Mouse (Mus musculus): ENCODE results near the gene Foxp4. TPM values are rescaled to one million over a fixed set of nuclear protein-coding genes. Genes with fewer than 3 reads are reported as not detected.

Gene Foxp4
- total RNA-seq, 2 experiments from 2014 or later: 44.1 to 55.9 TPM

- intact Hi-C loops (cut with DNase I): no loop called here
- no peak for DNase-seq (ENCODE audit: low spot score in 2 of 2)
Observed at GRCm38 (mm10) chr17:47903846-47904680, 20.4 kb downstream of the Foxp4 start.

- DNase-seq (ENCODE audit: low spot score in 2 of 2): no peak
- intact Hi-C loops (cut with DNase I): no loop called here
Observed at GRCm38 (mm10) chr17:47901782-47902181, 22.7 kb downstream of the Foxp4 start.

DNA sequence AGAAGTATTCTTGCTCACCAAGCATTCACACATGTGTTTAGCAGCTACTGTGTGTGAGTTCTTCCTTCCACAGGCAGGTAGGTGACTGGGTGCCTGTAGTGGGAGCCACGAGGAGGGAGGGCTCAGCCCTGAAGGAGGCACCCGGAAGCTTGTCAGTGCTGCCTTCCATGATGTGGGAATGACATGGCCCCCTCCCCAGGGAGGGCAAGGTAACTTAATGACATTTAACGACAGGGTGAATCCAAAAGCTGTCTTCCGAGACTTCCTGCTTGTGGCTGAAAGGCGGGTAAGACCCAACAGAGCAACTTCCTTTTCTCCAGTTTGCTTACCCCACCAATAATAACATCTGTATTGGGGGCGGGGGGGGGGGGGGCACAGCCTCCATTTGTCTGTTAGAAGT, 23.7 kb downstream of the Foxp4 start:
- intact Hi-C loops (cut with DNase I): no loop called here
- DNase-seq (ENCODE audit: low spot score in 2 of 2): no peak

GRCm38 (mm10) chr17:47899156-47899555, 25.3 kb downstream of the Foxp4 start:
- DNase-seq (ENCODE audit: low spot score in 2 of 2): no peak
- intact Hi-C loops (cut with DNase I): no loop called here

- intact Hi-C loops (cut with DNase I): no loop called here
- no peak for DNase-seq (ENCODE audit: low spot score in 2 of 2)
Observed at GRCm38 (mm10) chr17:47897956-47898752, 26.3 kb downstream of the Foxp4 start.

GRCm38 (mm10) chr17:47889727-47890126, 34.7 kb downstream of the Foxp4 start:
- intact Hi-C loops (cut with DNase I): no loop called here

GRCm38 (mm10) chr17:47889267-47889666, 35.2 kb downstream of the Foxp4 start:
- intact Hi-C loops (cut with DNase I): no loop called here

More at GRCm38 (mm10) chr17:47889727-47890126, 34.7 kb downstream of the Foxp4 start:
- DNase-seq (ENCODE audit: low spot score in 2 of 2): no peak

DNA sequence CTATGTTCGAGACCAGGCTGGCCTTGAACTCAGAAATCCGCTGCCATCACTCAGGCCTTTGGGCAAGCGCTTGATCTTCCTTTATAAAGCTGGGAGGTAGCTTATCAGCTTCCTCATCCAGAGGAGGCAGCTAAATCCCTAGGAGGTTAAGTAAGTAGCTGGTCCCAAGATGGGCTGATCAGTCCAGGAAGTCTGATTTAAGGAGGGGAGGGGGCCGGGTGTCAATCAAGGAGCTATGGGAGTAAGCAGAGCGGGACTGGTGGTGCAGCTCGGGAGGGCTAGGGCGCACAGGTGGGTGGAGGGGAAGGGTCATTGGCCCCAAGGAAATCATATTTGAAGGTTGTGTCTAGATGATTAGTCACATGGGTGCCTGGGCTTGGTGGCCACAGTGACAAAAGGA, 35.8 kb downstream of the Foxp4 start:
- intact Hi-C loops (cut with DNase I): no loop called here
- DNase-seq (ENCODE audit: low spot score in 2 of 2): no peak

More at GRCm38 (mm10) chr17:47889267-47889666, 35.2 kb downstream of the Foxp4 start:
- no peak for DNase-seq (ENCODE audit: low spot score in 2 of 2)

DNA sequence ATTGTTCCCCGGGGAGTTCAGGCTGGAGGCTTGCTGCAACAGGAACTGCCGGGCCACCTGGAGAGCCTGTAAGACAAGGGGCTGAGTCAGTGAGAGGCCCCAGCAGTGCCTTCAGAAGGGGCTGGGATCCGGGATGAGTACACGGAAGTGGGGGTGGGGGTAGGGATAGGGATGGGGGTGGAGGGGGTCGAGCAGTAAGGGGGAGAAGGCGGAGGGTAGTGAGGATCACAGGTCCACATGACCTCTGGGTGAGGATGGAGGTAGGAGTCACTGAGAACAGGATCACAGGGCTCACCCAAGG, 36.3 kb downstream of the Foxp4 start:
- no peak for DNase-seq (ENCODE audit: low spot score in 2 of 2)
- intact Hi-C loops (cut with DNase I): no loop called here

DNA sequence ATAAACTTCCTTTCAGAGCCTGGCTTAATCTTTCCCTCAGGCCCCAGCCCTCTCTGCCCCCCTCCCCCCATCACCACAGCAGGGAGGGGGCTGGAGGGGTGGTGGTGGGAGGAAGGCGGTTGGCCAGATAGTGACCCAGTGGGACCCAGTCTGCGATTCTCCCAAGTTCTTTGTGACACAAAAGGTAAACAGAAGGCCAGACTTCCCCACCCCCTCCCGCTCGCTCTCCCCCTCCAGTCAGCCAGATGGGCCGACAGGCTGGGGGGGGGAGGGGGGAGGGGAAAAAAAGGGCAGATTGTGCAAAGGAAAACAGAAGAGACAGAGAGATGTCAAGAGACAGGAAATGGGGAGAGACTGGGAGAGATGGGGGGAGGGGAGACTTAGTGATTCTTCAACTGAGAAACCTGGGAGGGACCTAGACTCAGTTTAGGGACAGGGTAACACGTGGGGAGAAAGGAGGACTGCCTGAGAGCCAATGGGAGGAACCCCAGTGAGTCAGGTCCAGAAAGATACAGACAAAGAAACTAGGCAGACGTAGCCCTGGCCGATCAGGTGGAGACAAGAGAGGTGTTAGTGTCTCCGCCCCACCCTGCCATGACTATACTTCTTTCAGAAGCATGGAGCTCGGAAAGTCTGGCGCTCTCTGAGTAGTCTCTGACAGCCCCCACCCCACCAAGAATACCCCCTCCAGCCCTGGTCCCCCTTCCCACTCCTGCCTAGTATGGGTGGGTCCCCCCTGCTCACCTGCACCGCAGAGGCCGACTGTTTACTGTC, 36.9 kb downstream of the Foxp4 start:
- DNase-seq (ENCODE audit: low spot score in 2 of 2): no peak
- intact Hi-C loops (cut with DNase I): no loop called here

- DNase-seq (ENCODE audit: low spot score in 2 of 2): no peak
- intact Hi-C loops (cut with DNase I): no loop called here
Observed at GRCm38 (mm10) chr17:47883099-47883498, 41.3 kb downstream of the Foxp4 start.

- DNase-seq (ENCODE audit: low spot score in 2 of 2): no peak
- intact Hi-C loops (cut with DNase I): no loop called here
Observed at GRCm38 (mm10) chr17:47881330-47881729, 43.1 kb downstream of the Foxp4 start.

DNA sequence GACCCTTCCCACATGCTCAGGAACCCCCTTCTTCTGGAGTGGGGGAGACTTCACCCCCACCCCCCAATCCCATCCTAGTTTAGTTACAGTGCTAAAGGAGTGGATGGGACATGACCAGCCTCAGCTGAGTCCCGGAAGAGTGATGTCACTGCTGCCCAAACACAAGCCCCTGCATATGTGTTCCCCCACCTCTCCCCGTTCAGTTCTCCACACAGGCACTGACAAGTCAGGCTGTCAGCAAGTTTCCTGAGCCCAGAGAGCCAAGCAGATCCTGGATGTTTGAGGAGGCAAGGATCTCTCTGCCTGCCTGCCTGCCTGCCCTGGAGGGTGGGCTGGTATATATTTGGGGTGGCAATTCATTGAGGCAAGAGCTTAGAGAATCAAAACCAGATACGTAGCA, 45.2 kb downstream of the Foxp4 start:
- intact Hi-C loops (cut with DNase I): no loop called here
- DNase-seq (ENCODE audit: low spot score in 2 of 2): no peak

DNA sequence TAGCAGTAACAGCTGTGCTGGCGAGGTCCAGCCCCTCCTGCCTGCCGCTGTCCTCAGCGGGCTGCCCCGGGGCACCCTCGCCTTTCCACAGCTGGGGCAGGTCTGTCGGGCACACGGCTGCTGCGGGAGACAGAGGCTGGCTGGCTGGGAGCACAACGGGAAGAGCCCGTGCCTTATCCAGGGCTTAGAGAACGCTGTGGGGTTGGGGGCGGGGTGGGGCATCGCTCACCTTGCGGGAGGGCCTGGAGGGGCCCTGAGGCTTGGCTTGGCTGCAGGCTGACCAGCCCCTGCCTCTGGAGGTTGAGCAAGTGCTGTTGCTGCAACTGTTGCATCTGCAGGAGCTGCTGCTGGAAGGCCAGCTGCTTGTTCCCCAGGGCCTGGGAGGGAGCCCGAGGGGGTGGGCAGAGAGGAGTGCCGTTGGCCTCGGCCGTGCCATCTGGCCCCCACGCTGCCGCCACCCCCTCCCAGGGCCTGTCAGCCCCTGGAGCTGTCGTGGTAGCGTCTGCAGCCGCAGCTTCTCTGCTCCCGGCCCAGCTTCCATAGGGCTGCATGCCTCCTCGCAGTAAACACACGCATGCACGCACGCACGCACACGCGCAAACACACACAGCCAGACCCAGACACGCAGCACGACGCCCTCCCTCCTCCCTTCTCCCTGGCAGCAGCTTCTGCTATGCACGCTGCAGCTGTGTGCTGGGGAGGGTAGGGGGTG, 45.9 kb downstream of the Foxp4 start:
- intact Hi-C loops (cut with DNase I): loop anchor here (1.0 kb wide), 1 partner anchor 46 kb away; the partner anchor contains the start of gene Foxp4
- DNase-seq (ENCODE audit: low spot score in 2 of 2): peak; percentile 72 to 79

DNA sequence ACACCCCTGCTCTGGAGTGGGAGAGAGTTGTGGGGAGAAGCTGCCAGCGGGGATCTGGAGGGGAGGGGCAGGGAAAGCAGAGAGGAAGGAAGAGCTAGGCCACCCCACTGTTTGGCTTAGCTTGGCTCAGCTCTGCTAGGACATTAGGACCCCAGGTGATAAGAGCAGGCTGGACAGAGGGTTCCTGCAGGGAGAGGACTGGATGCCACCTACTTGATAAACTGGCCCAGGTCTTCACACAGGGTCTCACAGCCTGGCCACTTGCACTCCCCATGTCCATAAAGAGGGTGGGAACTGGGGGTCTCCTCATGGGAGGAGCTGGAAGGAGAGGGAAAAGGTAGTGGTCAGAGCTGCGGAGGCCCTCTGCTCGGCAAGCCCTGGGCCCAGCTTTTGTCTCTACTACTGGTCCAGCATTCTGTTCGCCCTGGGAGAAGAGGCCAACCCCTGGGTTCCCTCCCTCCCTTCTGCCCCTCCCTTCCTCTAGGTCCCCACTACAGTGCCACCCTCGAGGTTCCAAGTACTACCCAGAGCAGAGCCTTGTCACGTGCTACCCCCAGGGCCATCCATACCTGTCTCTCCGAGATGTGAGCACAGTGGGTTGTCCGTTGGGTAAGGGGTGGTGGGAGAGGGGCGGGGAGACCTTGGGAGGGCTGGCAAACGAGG, 46.6 kb downstream of the Foxp4 start:
- no peak for DNase-seq (ENCODE audit: low spot score in 2 of 2)

DNA sequence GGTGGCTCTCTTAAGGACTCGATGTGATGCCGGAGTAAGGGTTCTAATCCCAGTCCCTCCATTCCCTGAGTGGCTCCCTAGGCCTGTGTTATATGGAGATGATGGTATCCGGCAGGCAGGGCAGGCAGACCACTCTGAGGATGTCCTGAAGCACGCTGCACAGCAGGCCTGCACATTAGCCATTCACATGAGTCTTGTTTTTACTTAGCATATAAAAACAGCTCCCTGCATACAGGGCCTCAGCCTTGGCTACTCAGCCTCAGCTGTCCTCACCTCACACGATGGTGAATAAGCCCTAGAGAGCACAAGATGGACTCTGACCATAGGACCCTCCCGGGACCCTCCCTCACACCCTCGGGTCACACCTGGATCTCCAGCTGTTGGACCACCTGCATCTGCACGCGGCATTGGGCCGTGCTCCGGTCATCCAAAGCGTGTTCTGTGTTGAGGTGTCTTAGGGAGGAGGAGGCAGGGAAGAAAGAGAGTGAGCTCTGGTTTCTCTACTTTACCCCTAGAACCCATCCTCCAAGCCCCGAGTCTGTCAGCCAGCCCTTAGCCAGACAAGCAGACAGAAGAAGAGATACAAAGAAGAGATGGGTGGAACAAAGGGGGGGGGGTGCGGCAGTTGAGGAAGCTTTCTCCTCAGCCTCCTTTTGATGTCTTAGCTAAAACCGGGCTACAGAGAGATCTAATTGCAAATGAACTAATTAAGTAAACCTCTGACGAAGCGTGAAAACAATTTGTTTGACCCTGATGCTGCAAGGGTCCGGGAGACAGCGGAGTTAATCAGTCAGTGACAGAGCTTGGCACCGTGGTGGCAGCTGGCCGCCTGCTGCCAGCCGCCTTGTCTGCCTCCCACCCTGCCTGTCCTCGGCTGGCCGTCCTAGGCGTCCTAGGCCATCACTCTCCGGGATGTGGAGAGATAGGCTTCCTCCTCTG, 47.4 kb downstream of the Foxp4 start:
- no peak for DNase-seq (ENCODE audit: low spot score in 2 of 2)
- intact Hi-C loops (cut with DNase I): no loop called here

More for the DNA sequence above, 46.6 kb downstream of the Foxp4 start:
- intact Hi-C loops (cut with DNase I): loop anchor here (1.0 kb wide), 1 partner anchor 46 kb away; the partner anchor contains the start of gene Foxp4

- intact Hi-C loops (cut with DNase I): loop anchor here (1.0 to 2.0 kb wide), 2 partner anchors 172 to 227 kb away; no protein-coding TSS in a partner anchor
Observed at GRCm38 (mm10) chr17:47873341-47873791, 51.1 kb downstream of the Foxp4 start.

More at GRCm38 (mm10) chr17:47873341-47873791, 51.1 kb downstream of the Foxp4 start:
- DNase-seq (ENCODE audit: low spot score in 2 of 2): peak; percentile 89
